Mouse (Mus musculus): Measurements from ENCODE around the gene Enox1. TPM values are rescaled to one million over a fixed set of nuclear protein-coding genes. Genes with fewer than 3 reads are reported as not detected.

The Enox1 gene
- polyA plus RNA-seq, 1 experiment, result 0.30 TPM

GRCm38 (mm10) chr14:77458217-77458616 lies 301.7 kb downstream of the Enox1 start:
- Histone ChIP-seq H3K4me1 (ENCODE audit: control insufficient read depth, insufficient read depth, insufficient read length, low read length) (no peaks in the 10 kb centered on the region; the same call in 1 of the 2 replicates), H3K36me3 (ENCODE audit: control insufficient read depth, insufficient read depth, low read length) (no peaks in the 10 kb centered on the region), H3K4me3 (ENCODE audit: low read depth, low read length) (no peak overlapping the region), H3K27ac (ENCODE audit: insufficient read depth, low read depth, low read length) (no peak overlapping the region), H3K27me3 (ENCODE audit: control insufficient read depth, insufficient read depth, low read length) (no peaks in the 10 kb centered on the region)
- 27% methylated on average over 9 of the region's 9 CpGs for WGBS
- TF ChIP-seq CTCF (IDR thresholded peaks at IDR 0.05; ENCODE audit: extremely low read depth, insufficient read length, insufficient replicate concordance, low read depth, low read length) (no peak), POLR2A (IDR thresholded peaks at IDR 0.05; ENCODE audit: low read depth, low read length) (no peak)

GRCm38 (mm10) chr14:77463919-77464318 lies 307.4 kb downstream of the Enox1 start:
- H3K4me1 ChIP-seq (ENCODE audit: control insufficient read depth, insufficient read depth, insufficient read length, low read length), result no peaks in the 10 kb centered on the region
- 77% methylated on average over 4 of the region's 4 CpGs for WGBS
- H3K27ac ChIP-seq (ENCODE audit: insufficient read depth, low read depth, low read length), result no peak overlapping the region
- H3K36me3 ChIP-seq (ENCODE audit: control insufficient read depth, insufficient read depth, low read length), result no peaks in the 10 kb centered on the region
- no peak for TF ChIP-seq POLR2A (IDR thresholded peaks at IDR 0.05; ENCODE audit: low read depth, low read length)
- no peak for TF ChIP-seq CTCF (IDR thresholded peaks at IDR 0.05; ENCODE audit: extremely low read depth, insufficient read length, insufficient replicate concordance, low read depth, low read length)
- H3K27me3 ChIP-seq (ENCODE audit: control insufficient read depth, insufficient read depth, low read length), result no peaks in the 10 kb centered on the region
- H3K4me3 ChIP-seq (ENCODE audit: low read depth, low read length), result no peak overlapping the region

GRCm38 (mm10) chr14:77464782-77465181 lies 308.2 kb downstream of the Enox1 start:
- H3K4me3 ChIP-seq (ENCODE audit: low read depth, low read length), result no peak overlapping the region
- H3K27ac ChIP-seq (ENCODE audit: insufficient read depth, low read depth, low read length), result no peak overlapping the region
- TF ChIP-seq CTCF (IDR thresholded peaks at IDR 0.05; ENCODE audit: extremely low read depth, insufficient read length, insufficient replicate concordance, low read depth, low read length) (no peak), POLR2A (IDR thresholded peaks at IDR 0.05; ENCODE audit: low read depth, low read length) (no peak)
- H3K4me1 ChIP-seq (ENCODE audit: control insufficient read depth, insufficient read depth, insufficient read length, low read length), result no peaks in the 10 kb centered on the region
- H3K36me3 ChIP-seq (ENCODE audit: control insufficient read depth, insufficient read depth, low read length), result no peaks in the 10 kb centered on the region
- no peaks in the 10 kb centered on the region for H3K27me3 ChIP-seq (ENCODE audit: control insufficient read depth, insufficient read depth, low read length)
- 73% methylated on average over 4 of the region's 4 CpGs for WGBS

GRCm38 (mm10) chr14:77470577-77470976 lies 314.0 kb downstream of the Enox1 start:
- Histone ChIP-seq H3K27ac (ENCODE audit: insufficient read depth, low read depth, low read length) (no peak overlapping the region), H3K36me3 (ENCODE audit: control insufficient read depth, insufficient read depth, low read length) (no peaks in the 10 kb centered on the region), H3K4me1 (ENCODE audit: control insufficient read depth, insufficient read depth, insufficient read length, low read length) (no peaks in the 10 kb centered on the region), H3K27me3 (ENCODE audit: control insufficient read depth, insufficient read depth, low read length) (no peaks in the 10 kb centered on the region), H3K4me3 (ENCODE audit: low read depth, low read length) (no peak overlapping the region)
- TF ChIP-seq CTCF (IDR thresholded peaks at IDR 0.05; ENCODE audit: extremely low read depth, insufficient read length, insufficient replicate concordance, low read depth, low read length) (no peak), POLR2A (IDR thresholded peaks at IDR 0.05; ENCODE audit: low read depth, low read length) (no peak)
- WGBS, result 87% methylated on average over 3 of the region's 3 CpGs

- H3K27me3 ChIP-seq (ENCODE audit: control insufficient read depth, insufficient read depth, low read length), result no peaks in the 10 kb centered on the region
- no peaks in the 10 kb centered on the region for H3K36me3 ChIP-seq (ENCODE audit: control insufficient read depth, insufficient read depth, low read length)
- H3K27ac ChIP-seq (ENCODE audit: insufficient read depth, low read depth, low read length), result no peak overlapping the region
- 86% methylated on average over 4 of the region's 4 CpGs for WGBS
- no peaks in the 10 kb centered on the region for H3K4me1 ChIP-seq (ENCODE audit: control insufficient read depth, insufficient read depth, insufficient read length, low read length)
- H3K4me3 ChIP-seq (ENCODE audit: low read depth, low read length), result no peak overlapping the region
- TF ChIP-seq CTCF (IDR thresholded peaks at IDR 0.05; ENCODE audit: extremely low read depth, insufficient read length, insufficient replicate concordance, low read depth, low read length), result no peak
- no peak for TF ChIP-seq POLR2A (IDR thresholded peaks at IDR 0.05; ENCODE audit: low read depth, low read length)
Observed at GRCm38 (mm10) chr14:77473501-77473900, 316.9 kb downstream of the Enox1 start.

- TF ChIP-seq CTCF (IDR thresholded peaks at IDR 0.05; ENCODE audit: extremely low read depth, insufficient read length, insufficient replicate concordance, low read depth, low read length), result no peak
- no peak for TF ChIP-seq POLR2A (IDR thresholded peaks at IDR 0.05; ENCODE audit: low read depth, low read length)
- Histone ChIP-seq H3K36me3 (ENCODE audit: control insufficient read depth, insufficient read depth, low read length) (no peaks in the 10 kb centered on the region), H3K4me1 (ENCODE audit: control insufficient read depth, insufficient read depth, insufficient read length, low read length) (no peaks in the 10 kb centered on the region), H3K4me3 (ENCODE audit: low read depth, low read length) (no peak overlapping the region), H3K27me3 (ENCODE audit: control insufficient read depth, insufficient read depth, low read length) (no peaks in the 10 kb centered on the region), H3K27ac (ENCODE audit: insufficient read depth, low read depth, low read length) (no peak overlapping the region)
- 58% methylated on average over 5 of the region's 5 CpGs for WGBS
Observed at GRCm38 (mm10) chr14:77474026-77474425, 317.5 kb downstream of the Enox1 start.

GRCm38 (mm10) chr14:77475134-77475820 lies 318.7 kb downstream of the Enox1 start:
- no peaks in the 10 kb centered on the region for H3K4me1 ChIP-seq (ENCODE audit: control insufficient read depth, insufficient read depth, insufficient read length, low read length)
- H3K27me3 ChIP-seq (ENCODE audit: control insufficient read depth, insufficient read depth, low read length), result no peaks in the 10 kb centered on the region
- H3K27ac ChIP-seq (ENCODE audit: insufficient read depth, low read depth, low read length), result no peak overlapping the region
- H3K36me3 ChIP-seq (ENCODE audit: control insufficient read depth, insufficient read depth, low read length), result no peaks in the 10 kb centered on the region
- TF ChIP-seq POLR2A (IDR thresholded peaks at IDR 0.05; ENCODE audit: low read depth, low read length) (no peak), CTCF (IDR thresholded peaks at IDR 0.05; ENCODE audit: extremely low read depth, insufficient read length, insufficient replicate concordance, low read depth, low read length) (no peak)
- H3K4me3 ChIP-seq (ENCODE audit: low read depth, low read length), result no peak overlapping the region
- 74% methylated on average over 11 of the region's 11 CpGs for WGBS
